Mouse (Mus musculus): ENCODE results near the gene Ccdc121. TPM values are rescaled to one million over a fixed set of nuclear protein-coding genes. Genes with fewer than 3 reads are reported as not detected.

Ccdc121 gene
- 0.02 and 0.09 TPM in 2 replicates for polyA plus RNA-seq (2012; rRNA removed)

DNA sequence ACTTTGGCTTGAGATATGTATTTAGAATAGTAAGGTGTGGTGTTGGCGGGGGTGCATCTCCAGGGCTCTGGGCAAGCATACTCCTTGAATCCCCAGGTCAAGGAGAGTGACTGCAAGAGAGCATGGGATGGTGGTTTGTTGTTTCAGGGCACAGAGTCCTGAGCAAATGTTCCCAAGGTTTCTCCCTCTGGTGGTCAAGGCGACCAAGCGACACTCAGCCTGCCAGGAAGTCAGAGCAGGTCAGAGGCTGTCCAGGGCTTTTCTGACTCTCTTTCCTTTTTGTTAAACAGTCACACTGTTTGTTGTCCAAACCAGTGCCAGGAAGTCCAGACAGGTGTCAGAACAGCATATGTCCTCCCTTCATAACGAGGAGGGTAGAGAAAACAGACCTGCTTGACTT lies at the start of gene Ccdc121:
TSS of gene Ccdc121 (minus strand) at position 145 of the 400 bp plus-strand sequence.

Other genes starting within 250 kb of the Ccdc121 start
- 5.4 and 8.8 TPM in 2 replicates for gene Cnih3, start 158.8 kb downstream of the Ccdc121 start, polyA plus RNA-seq (2012; rRNA removed)
- gene Dnah14, start 65.1 kb upstream of the Ccdc121 start, polyA plus RNA-seq (2012; rRNA removed) = 0.09 and 0.11 TPM in 2 replicates

All from central nervous system, embryonic 14 days (tissue).